Mouse (Mus musculus) forebrain, embryonic 13.5 days (tissue): Measurements from ENCODE around the gene Dis3l2. TPM values are rescaled to one million over a fixed set of nuclear protein-coding genes. Genes with fewer than 3 reads are reported as not detected.

Experiments used
- ATAC-seq: fragments of 200-750 bp; cut with Nextera tagmentation; 2 replicates; pipeline ENCODE4 v1.8.0; 2017
- H3K27ac ChIP-seq: fragments of 300-500 bp; sonication (generic); 2 replicates; pipeline ENCODE4 v1.5.1; 2015; ENCODE audit warnings: inconsistent platforms, mild to moderate bottlenecking, moderate library complexity
- H3K27me3 ChIP-seq: fragments of 300-500 bp; sonication (generic); 2 replicates; pipeline ENCODE4 v1.6.1; 2015; ENCODE audit warnings: mild to moderate bottlenecking, inconsistent platforms
- H3K36me3 ChIP-seq: fragments of 300-500 bp; sonication (generic); 2 replicates; pipeline ENCODE4 v1.6.1; 2015; ENCODE audit warnings: mild to moderate bottlenecking, inconsistent platforms; ENCODE audit not compliant: poor library complexity, severe bottlenecking
- H3K4me1 ChIP-seq: fragments of 300-500 bp; sonication (generic); 2 replicates; pipeline ENCODE4 v1.6.1; 2015; ENCODE audit warnings: inconsistent platforms
- H3K4me2 ChIP-seq: fragments of 300-500 bp; sonication (generic); 2 replicates; pipeline ENCODE4 v1.6.1; 2015; ENCODE audit warnings: inconsistent platforms, mild to moderate bottlenecking, moderate library complexity
- H3K4me3 ChIP-seq: fragments of 300-500 bp; sonication (generic); 2 replicates; pipeline ENCODE4 v1.5.1; 2015; ENCODE audit warnings: mild to moderate bottlenecking, inconsistent platforms
- H3K9ac ChIP-seq: fragments of 300-500 bp; sonication (generic); 2 replicates; pipeline ENCODE4 v1.6.1; 2015; ENCODE audit warnings: mild to moderate bottlenecking, inconsistent platforms
- H3K9me3 ChIP-seq: fragments of 300-500 bp; sonication (generic); replicated peaks from 2 replicates; pipeline ENCODE4 v1.6.1; 2016; ENCODE audit warnings: inconsistent platforms
- WGBS: fragments of 180-500 bp; shearing (Covaris S2); methylation state at CpG from one replicate; pipeline ENCODE4 v1.1.7; 2015; 5-methylcytosine and 5-hydroxymethylcytosine counted together
- polyA plus RNA-seq: library from polyadenylated mRNA; unstranded; fragments of >200 nt; fragmentation: Nextera tagmentation; extraction: Ambion mirVana; gene quantifications from 2 replicates; pipeline ENCODE4 v1.2.1, GENCODE M21; 2015

The Dis3l2 gene
- polyA plus RNA-seq, 1 experiment from 2014 or later: 35.8 TPM

- Histone ChIP-seq H3K27me3 (no peaks in the 10 kb centered on the region), H3K27ac (no peak overlapping the region), H3K4me2 (no peak overlapping the region), H3K9ac (no peak overlapping the region), H3K9me3 (no peaks in the 10 kb centered on the region), H3K4me1 (no peaks in the 10 kb centered on the region), H3K36me3 (no peaks in the 10 kb centered on the region), H3K4me3 (no peak overlapping the region)
- ATAC-seq: no peak
- WGBS: 82% methylated on average over 8 of the region's 8 CpGs
Measured at GRCm38 (mm10) chr1:87059042-87059665, 355.5 kb downstream of the Dis3l2 start.

- Histone ChIP-seq H3K4me2 (no peak overlapping the region), H3K4me3 (no peak overlapping the region), H3K9me3 (no peaks in the 10 kb centered on the region), H3K9ac (no peak overlapping the region), H3K36me3 (no peaks in the 10 kb centered on the region), H3K4me1 (no peaks in the 10 kb centered on the region), H3K27me3 (no peaks in the 10 kb centered on the region), H3K27ac (no peak overlapping the region)
- ATAC-seq: no peak
Measured at GRCm38 (mm10) chr1:87060913-87061312, 357.3 kb downstream of the Dis3l2 start.

GRCm38 (mm10) chr1:87070720-87071119 is 367.1 kb downstream of the Dis3l2 start:
- Histone ChIP-seq H3K4me1 (no peaks in the 10 kb centered on the region), H3K9me3 (no peaks in the 10 kb centered on the region), H3K36me3 (no peaks in the 10 kb centered on the region), H3K27ac (no peak overlapping the region), H3K4me2 (no peak overlapping the region), H3K27me3 (no peaks in the 10 kb centered on the region), H3K4me3 (no peak overlapping the region), H3K9ac (no peak overlapping the region)
- WGBS: 49% methylated on average over 16 of the region's 16 CpGs
- ATAC-seq: no peak

GRCm38 (mm10) chr1:87073776-87074175 is 370.2 kb downstream of the Dis3l2 start:
- H3K36me3 ChIP-seq: no peaks in the 10 kb centered on the region
- H3K27ac ChIP-seq: no peak overlapping the region
- no peaks in the 10 kb centered on the region for H3K4me1 ChIP-seq
- H3K4me2 ChIP-seq: no peak overlapping the region
- no peak overlapping the region for H3K9ac ChIP-seq
- no peaks in the 10 kb centered on the region for H3K9me3 ChIP-seq
- no peak overlapping the region for H3K4me3 ChIP-seq
- no peak for ATAC-seq
- H3K27me3 ChIP-seq: no peaks in the 10 kb centered on the region
- 90% methylated on average over 8 of the region's 8 CpGs for WGBS

- Histone ChIP-seq H3K9ac (no peak overlapping the region), H3K36me3 (no peaks in the 10 kb centered on the region), H3K9me3 (no peaks in the 10 kb centered on the region), H3K4me2 (no peak overlapping the region), H3K4me1 (no peaks in the 10 kb centered on the region), H3K27ac (no peak overlapping the region), H3K4me3 (no peak overlapping the region), H3K27me3 (no peaks in the 10 kb centered on the region)
- WGBS: 81% methylated on average over 4 of the region's 4 CpGs
- ATAC-seq: no peak
Measured at GRCm38 (mm10) chr1:87086196-87086595, 382.6 kb downstream of the Dis3l2 start.

- Histone ChIP-seq H3K27ac (no peak overlapping the region), H3K27me3 (no peaks in the 10 kb centered on the region), H3K4me2 (no peak overlapping the region), H3K4me3 (no peak overlapping the region), H3K4me1 (no peaks in the 10 kb centered on the region), H3K36me3 (no peaks in the 10 kb centered on the region), H3K9me3 (no peaks in the 10 kb centered on the region), H3K9ac (no peak overlapping the region)
- WGBS: 81% methylated on average over 17 of the region's 17 CpGs
- no peak for ATAC-seq
Measured at GRCm38 (mm10) chr1:87086964-87087363, 383.4 kb downstream of the Dis3l2 start.

- H3K27ac ChIP-seq: no peak overlapping the region
- WGBS: 84% methylated on average over 11 of the region's 11 CpGs
Measured at GRCm38 (mm10) chr1:87089251-87089650, 385.6 kb downstream of the Dis3l2 start.

GRCm38 (mm10) chr1:87089828-87090227 is 386.2 kb downstream of the Dis3l2 start, which contains the start of gene Alppl2:
Alppl2 (minus strand) TSS chr1:87089928.
- WGBS: 87% methylated on average over 4 of the region's 4 CpGs
- Histone ChIP-seq H3K27ac (no peak within 1 kb of the TSS), H3K27me3 (no peaks in the 10 kb centered on the region), H3K36me3 (no peaks in the 10 kb centered on the region), H3K4me1 (no peaks in the 10 kb centered on the region), H3K9ac (no peak within 1 kb of the TSS), H3K4me2 (no peak within 1 kb of the TSS), H3K4me3 (no peak within 1 kb of the TSS), H3K9me3 (no peaks in the 10 kb centered on the region)
- no peak for ATAC-seq

More at GRCm38 (mm10) chr1:87089251-87089650, 385.6 kb downstream of the Dis3l2 start:
- H3K9ac ChIP-seq: no peak overlapping the region
- no peaks in the 10 kb centered on the region for H3K36me3 ChIP-seq
- no peaks in the 10 kb centered on the region for H3K4me1 ChIP-seq
- H3K4me3 ChIP-seq: no peak overlapping the region
- H3K9me3 ChIP-seq: no peaks in the 10 kb centered on the region
- no peak for ATAC-seq
- H3K4me2 ChIP-seq: no peak overlapping the region
- no peaks in the 10 kb centered on the region for H3K27me3 ChIP-seq

GRCm38 (mm10) chr1:87095642-87096041 is 392.0 kb downstream of the Dis3l2 start:
- WGBS: 77% methylated on average over 8 of the region's 8 CpGs

GRCm38 (mm10) chr1:87098358-87098975 is 394.9 kb downstream of the Dis3l2 start:
- Histone ChIP-seq H3K9ac (no peak overlapping the region), H3K27me3 (peaks cover 5% of the 10 kb centered on the region), H3K4me1 (peaks cover 5% of the 10 kb centered on the region; the same call in 1 of the 2 replicates), H3K9me3 (no peaks in the 10 kb centered on the region), H3K36me3 (no peaks in the 10 kb centered on the region), H3K4me3 (no peak overlapping the region), H3K4me2 (peak overlapping the region; percentile 44), H3K27ac (no peak overlapping the region)
- ATAC-seq: peak; percentile 82
- 12% methylated on average over 30 of the region's 30 CpGs for WGBS

More at GRCm38 (mm10) chr1:87095642-87096041, 392.0 kb downstream of the Dis3l2 start:
- no peak overlapping the region for H3K27ac ChIP-seq
- H3K4me2 ChIP-seq: no peak overlapping the region
- no peak for ATAC-seq
- H3K4me1 ChIP-seq: peaks cover 5% of the 10 kb centered on the region; the same call in 1 of the 2 replicates
- H3K27me3 ChIP-seq: peaks cover 5% of the 10 kb centered on the region
- H3K36me3 ChIP-seq: no peaks in the 10 kb centered on the region
- no peaks in the 10 kb centered on the region for H3K9me3 ChIP-seq
- no peak overlapping the region for H3K4me3 ChIP-seq
- H3K9ac ChIP-seq: no peak overlapping the region
